Mouse (Mus musculus) hindbrain, postnatal 0 days (tissue): ENCODE data around the gene Olfr599. TPM values are rescaled to one million over a fixed set of nuclear protein-coding genes. Genes with fewer than 3 reads are reported as not detected.
"Not testable (repeated sequence)": the region's sequence is repeated elsewhere in the genome, so short reads cannot be mapped to it uniquely, and the experiment has no call there.

Experiments
- ATAC-seq: fragments of 200-750 bp; cut with Nextera tagmentation; 2 replicates; pipeline ENCODE4 v1.8.0; 2017; ENCODE audit warnings: mild to moderate bottlenecking, moderate TSS enrichment, moderate library complexity
- DNase-seq: peaks from one replicate; pipeline ENCODE4 v3.0.0-alpha.2; 2015; ENCODE audit warnings: low spot score
- H3K27ac ChIP-seq: fragments of 300-500 bp; sonication (generic); 2 replicates; pipeline ENCODE4 v1.5.1; 2014; ENCODE audit warnings: mild to moderate bottlenecking
- H3K27me3 ChIP-seq: fragments of 300-500 bp; sonication (generic); 2 replicates; pipeline ENCODE4 v1.6.1; 2014; ENCODE audit warnings: low read length, mixed read lengths; ENCODE audit not compliant: insufficient read depth
- H3K36me3 ChIP-seq: fragments of 300-500 bp; sonication (generic); 2 replicates; pipeline ENCODE4 v1.6.1; 2014; ENCODE audit warnings: low read length, mixed read lengths; ENCODE audit not compliant: insufficient read depth
- H3K4me1 ChIP-seq: fragments of 300-500 bp; sonication (generic); 2 replicates; pipeline ENCODE4 v1.6.1; 2014; ENCODE audit warnings: antibody characterized with exemption, low read length, mixed read lengths; ENCODE audit not compliant: insufficient read depth
- H3K4me2 ChIP-seq: fragments of 300-500 bp; sonication (generic); 2 replicates; pipeline ENCODE4 v1.6.1; 2014; ENCODE audit warnings: low read depth, mild to moderate bottlenecking, low read length, moderate library complexity, mixed read lengths
- H3K4me3 ChIP-seq: fragments of 300-500 bp; sonication (generic); 2 replicates; pipeline ENCODE4 v1.5.1; 2014; ENCODE audit warnings: low read length
- H3K9ac ChIP-seq: fragments of 300-500 bp; sonication (generic); replicated peaks from 2 replicates; pipeline ENCODE4 v1.6.1; 2014; ENCODE audit warnings: mild to moderate bottlenecking, low read length, moderate library complexity, mixed read lengths
- H3K9me3 ChIP-seq: fragments of 300-500 bp; sonication (generic); 2 replicates; pipeline ENCODE4 v1.6.1; 2016; ENCODE audit warnings: low read length, mixed read lengths
- CTCF ChIP-seq: IDR thresholded peaks from 2 replicates; pipeline ENCODE4 v1.5.1; 2016; ENCODE audit warnings: antibody characterized with exemption, control low read depth, low read depth
- WGBS: fragments of 180-500 bp; shearing (Covaris S2); extraction: QIAGEN DNeasy Blood & Tissue Kit; methylation state at CpG from one replicate; pipeline ENCODE4 v1.1.7; 2014; 5-methylcytosine and 5-hydroxymethylcytosine counted together
- polyA plus RNA-seq: library from polyadenylated mRNA; unstranded; fragments of >200 nt; fragmentation: Nextera tagmentation; extraction: Ambion mirVana; gene quantifications from 2 replicates; pipeline ENCODE4 v1.2.1, GENCODE M21; 2015
- total RNA-seq: library from RNA; depleted of rRNA; stranded (reverse); fragments of >200 nt; gene quantifications from 2 replicates; pipeline ENCODE4 v1.2.3, GENCODE M21; 2014; rRNA removed

Olfr599 gene
- total RNA-seq (not detected in 2 replicates), polyA plus RNA-seq (not detected in 2 replicates)

- Histone ChIP-seq H3K4me3 (no peak within 1 kb of the TSS), H3K4me2 (no peak within 1 kb of the TSS), H3K27ac (no peak within 1 kb of the TSS), H3K36me3 (no peaks in the 10 kb centered on the region), H3K4me1 (no peaks in the 10 kb centered on the region), H3K9ac (no peak within 1 kb of the TSS), H3K27me3 (no peaks in the 10 kb centered on the region), H3K9me3 (no peaks in the 10 kb centered on the region)
- 93% methylated on average over 1 of the region's 1 CpGs for WGBS
- no peak for TF ChIP-seq CTCF
- DNase-seq (no peak), ATAC-seq (no peak)
These were observed at the start of gene Olfr599 for GRCm38 (mm10) chr7:103335617-103336016. Gene Olfr599, plus strand, starts transcription at chr7:103335917.

GRCm38 (mm10) chr7:103305348-103305747, 30.4 kb upstream of the Olfr599 start, which contains the start of gene Olfr596:
Gene Olfr596, plus strand, starts transcription at chr7:103305648.
- not testable (repeated sequence) for H3K4me3 ChIP-seq, H3K4me1 ChIP-seq, H3K4me2 ChIP-seq, DNase-seq, H3K27ac ChIP-seq, H3K27me3 ChIP-seq, ATAC-seq, H3K36me3 ChIP-seq, H3K9me3 ChIP-seq, H3K9ac ChIP-seq
- 79% methylated on average over 2 of the region's 2 CpGs for WGBS

DNA sequence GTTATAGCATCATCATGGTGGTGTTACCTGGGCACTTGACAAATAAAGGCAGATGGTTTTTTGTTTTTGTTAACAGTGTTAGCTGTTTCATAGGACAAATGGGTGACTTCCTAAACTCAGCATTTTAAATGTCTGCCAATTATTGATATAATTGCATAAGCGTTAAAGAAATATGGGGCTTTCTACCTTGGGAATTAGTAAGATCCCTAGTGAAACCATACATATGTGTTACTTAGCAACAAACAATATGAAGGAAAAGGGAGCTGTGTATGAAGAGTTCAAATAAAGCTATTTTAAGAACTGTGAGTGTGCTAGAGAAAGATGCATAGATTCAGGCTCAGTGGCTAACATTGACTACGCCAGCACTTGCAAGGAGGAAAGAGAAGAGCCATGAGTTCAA, 19.7 kb upstream of the Olfr599 start, which contains the start of gene Olfr597:
Olfr597 (plus strand) TSS at position 301 of the 400 bp plus-strand sequence.
- not testable (repeated sequence) for H3K36me3 ChIP-seq, H3K4me1 ChIP-seq, H3K9ac ChIP-seq, H3K4me2 ChIP-seq, DNase-seq, H3K9me3 ChIP-seq, H3K27ac ChIP-seq, H3K4me3 ChIP-seq, H3K27me3 ChIP-seq, ATAC-seq
- WGBS: 85% methylated on average over 2 of the region's 2 CpGs

GRCm38 (mm10) chr7:103323268-103323667, 12.4 kb upstream of the Olfr599 start, which contains the start of gene Olfr598:
Gene Olfr598, plus strand, starts transcription at chr7:103323568.
- H3K9me3 ChIP-seq: no peaks in the 10 kb centered on the region
- H3K9ac ChIP-seq: no peak within 1 kb of the TSS
- H3K4me2 ChIP-seq: no peak within 1 kb of the TSS
- no peak for DNase-seq
- ATAC-seq: no peak
- no peak within 1 kb of the TSS for H3K27ac ChIP-seq
- no peaks in the 10 kb centered on the region for H3K27me3 ChIP-seq
- H3K4me3 ChIP-seq: no peak within 1 kb of the TSS
- TF ChIP-seq CTCF: no peak
- no peaks in the 10 kb centered on the region for H3K4me1 ChIP-seq
- no peaks in the 10 kb centered on the region for H3K36me3 ChIP-seq

GRCm38 (mm10) chr7:103349569-103349968, 13.9 kb downstream of the Olfr599 start, which contains the start of gene Olfr600:
Gene Olfr600, minus strand, starts transcription at chr7:103349669.
- H3K27me3 ChIP-seq: no peaks in the 10 kb centered on the region
- H3K4me2 ChIP-seq: no peak within 1 kb of the TSS
- H3K27ac ChIP-seq: no peak within 1 kb of the TSS
- no peaks in the 10 kb centered on the region for H3K36me3 ChIP-seq
- no peaks in the 10 kb centered on the region for H3K9me3 ChIP-seq
- no peak within 1 kb of the TSS for H3K9ac ChIP-seq
- ATAC-seq (no peak), DNase-seq (no peak)
- no peaks in the 10 kb centered on the region for H3K4me1 ChIP-seq
- TF ChIP-seq CTCF: no peak
- H3K4me3 ChIP-seq: no peak within 1 kb of the TSS

DNA sequence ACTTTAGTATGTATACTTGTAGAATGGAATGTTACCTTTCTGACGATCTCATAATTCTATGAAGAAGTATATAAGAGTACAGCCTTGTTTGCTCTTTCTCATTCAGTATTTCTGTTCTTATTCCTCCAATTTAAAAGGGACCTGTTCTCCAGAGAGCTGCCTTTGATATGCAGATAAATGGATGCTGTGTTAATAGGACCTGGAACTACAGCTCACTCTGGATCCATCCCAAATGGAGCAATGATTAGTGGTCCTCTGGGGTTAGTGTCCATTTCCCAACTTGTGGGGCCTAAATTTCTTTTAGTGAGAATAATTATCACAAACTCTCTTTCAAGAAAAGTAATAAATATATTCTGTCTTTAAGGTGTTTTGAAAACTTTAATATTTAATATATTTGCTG, 26.8 kb downstream of the Olfr599 start, which contains the start of gene Olfr601:
Olfr601 (minus strand) TSS at position 101 of the 400 bp plus-strand sequence.
- Histone ChIP-seq H3K4me1 (no peaks in the 10 kb centered on the region), H3K4me2 (no peak within 1 kb of the TSS), H3K4me3 (no peak within 1 kb of the TSS), H3K9me3 (no peaks in the 10 kb centered on the region), H3K27ac (no peak within 1 kb of the TSS), H3K36me3 (no peaks in the 10 kb centered on the region), H3K9ac (no peak within 1 kb of the TSS), H3K27me3 (no peaks in the 10 kb centered on the region)
- DNase-seq: no peak
- no peak for ATAC-seq
- TF ChIP-seq CTCF: no peak
- WGBS: 93% methylated on average over 1 of the region's 1 CpGs

DNA sequence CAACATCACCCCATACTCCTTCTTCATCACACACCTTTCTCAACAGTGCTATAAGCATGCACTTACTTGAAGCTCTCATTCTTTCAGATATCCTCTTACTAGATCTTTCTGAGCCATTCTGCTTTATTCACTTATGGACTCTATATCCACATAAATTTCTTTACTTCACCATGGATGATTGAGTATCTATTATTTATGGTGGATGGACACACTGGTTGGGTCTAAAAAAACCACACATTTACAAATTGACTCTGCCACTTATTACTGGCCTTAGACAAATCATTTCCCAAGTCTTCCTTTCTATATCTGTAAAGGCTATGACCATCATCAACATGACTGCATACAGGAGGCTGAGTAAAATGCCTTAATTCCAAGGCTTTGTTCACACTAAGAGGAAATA, 50.4 kb downstream of the Olfr599 start, which contains the start of gene Olfr603:
Olfr603 (minus strand) TSS at position 101 of the 400 bp plus-strand sequence.
- H3K4me2 ChIP-seq: no peak within 1 kb of the TSS
- DNase-seq: no peak
- TF ChIP-seq CTCF: no peak

More for the DNA sequence above, 50.4 kb downstream of the Olfr599 start, which contains the start of gene Olfr603:
- Histone ChIP-seq H3K27ac (no peak within 1 kb of the TSS), H3K9me3 (no peaks in the 10 kb centered on the region), H3K36me3 (no peaks in the 10 kb centered on the region), H3K4me1 (no peaks in the 10 kb centered on the region), H3K9ac (no peak within 1 kb of the TSS), H3K27me3 (no peaks in the 10 kb centered on the region), H3K4me3 (no peak within 1 kb of the TSS)
- ATAC-seq: no peak

Other genes with a start within 250 kb of the Olfr599 start
- gene Olfr585, start 238.2 kb upstream of the Olfr599 start, total RNA-seq: not detected in 2 replicates
- gene Olfr585, start 238.2 kb upstream of the Olfr599 start, polyA plus RNA-seq: not detected in 2 replicates
- not detected in 2 replicates for gene Olfr586, start 210.3 kb upstream of the Olfr599 start, total RNA-seq
- not detected in 2 replicates for gene Olfr586, start 210.3 kb upstream of the Olfr599 start, polyA plus RNA-seq
- not detected in 2 replicates for gene Olfr588-ps1, start 195.0 kb upstream of the Olfr599 start, total RNA-seq
- not detected in 2 replicates for gene Olfr588-ps1, start 195.0 kb upstream of the Olfr599 start, polyA plus RNA-seq
- gene Olfr589, start 179.6 kb upstream of the Olfr599 start, total RNA-seq: not detected in 2 replicates
- gene Olfr589, start 179.6 kb upstream of the Olfr599 start, polyA plus RNA-seq: not detected in 2 replicates
- gene Olfr591, start 157.6 kb upstream of the Olfr599 start, total RNA-seq: not detected in 2 replicates
- not detected in 2 replicates for gene Olfr591, start 157.6 kb upstream of the Olfr599 start, polyA plus RNA-seq
- gene Olfr592, start 151.1 kb upstream of the Olfr599 start, total RNA-seq: not detected in 2 replicates
- not detected in 2 replicates for gene Olfr592, start 151.1 kb upstream of the Olfr599 start, polyA plus RNA-seq
- gene Olfr593, start 124.1 kb upstream of the Olfr599 start, total RNA-seq: not detected in 2 replicates
- not detected in 2 replicates for gene Olfr593, start 124.1 kb upstream of the Olfr599 start, polyA plus RNA-seq
- gene Olfr594, start 118.9 kb upstream of the Olfr599 start, total RNA-seq: not detected in 2 replicates
- not detected in 2 replicates for gene Olfr594, start 118.9 kb upstream of the Olfr599 start, polyA plus RNA-seq
- gene Usp17ld, start 83.4 kb upstream of the Olfr599 start, total RNA-seq: not detected in 2 replicates
- not detected in 2 replicates for gene Usp17ld, start 83.4 kb upstream of the Olfr599 start, polyA plus RNA-seq
- not detected in 2 replicates for gene Olfr596, start 30.3 kb upstream of the Olfr599 start, total RNA-seq
- not detected in 2 replicates for gene Olfr596, start 30.3 kb upstream of the Olfr599 start, polyA plus RNA-seq
- not detected in 2 replicates for gene Olfr597, start 19.6 kb upstream of the Olfr599 start, total RNA-seq
- gene Olfr597, start 19.6 kb upstream of the Olfr599 start, polyA plus RNA-seq: not detected in 2 replicates
- not detected in 2 replicates for gene Olfr598, start 12.3 kb upstream of the Olfr599 start, total RNA-seq
- not detected in 2 replicates for gene Olfr598, start 12.3 kb upstream of the Olfr599 start, polyA plus RNA-seq
- gene Olfr600, start 13.8 kb downstream of the Olfr599 start, total RNA-seq: not detected in 2 replicates
- gene Olfr600, start 13.8 kb downstream of the Olfr599 start, polyA plus RNA-seq: not detected in 2 replicates
- not detected in 2 replicates for gene Olfr601, start 26.7 kb downstream of the Olfr599 start, total RNA-seq
- gene Olfr601, start 26.7 kb downstream of the Olfr599 start, polyA plus RNA-seq: not detected in 2 replicates
- gene Olfr603, start 50.3 kb downstream of the Olfr599 start, total RNA-seq: not detected in 2 replicates
- gene Olfr603, start 50.3 kb downstream of the Olfr599 start, polyA plus RNA-seq: not detected in 2 replicates
- gene Usp17lc, start 79.2 kb downstream of the Olfr599 start, total RNA-seq: not detected in 2 replicates
- gene Usp17lc, start 79.2 kb downstream of the Olfr599 start, polyA plus RNA-seq: not detected in 2 replicates
- gene Olfr605, start 109.5 kb downstream of the Olfr599 start, total RNA-seq: not detected in 2 replicates
- gene Olfr605, start 109.5 kb downstream of the Olfr599 start, polyA plus RNA-seq: not detected in 2 replicates
- gene Olfr606, start 113.1 kb downstream of the Olfr599 start, total RNA-seq: not detected in 2 replicates
- gene Olfr606, start 113.1 kb downstream of the Olfr599 start, polyA plus RNA-seq: not detected in 2 replicates
- not detected in 2 replicates for gene Olfr607, start 128.2 kb downstream of the Olfr599 start, total RNA-seq
- not detected in 2 replicates for gene Olfr607, start 128.2 kb downstream of the Olfr599 start, polyA plus RNA-seq
- not detected in 2 replicates for gene Olfr608, start 134.0 kb downstream of the Olfr599 start, total RNA-seq
- gene Olfr608, start 134.0 kb downstream of the Olfr599 start, polyA plus RNA-seq: not detected in 2 replicates
- not detected in 2 replicates for gene Olfr609, start 162.1 kb downstream of the Olfr599 start, total RNA-seq
- gene Olfr609, start 162.1 kb downstream of the Olfr599 start, polyA plus RNA-seq: not detected in 2 replicates
- gene Olfr610, start 176.2 kb downstream of the Olfr599 start, total RNA-seq: not detected in 2 replicates
- not detected in 2 replicates for gene Olfr610, start 176.2 kb downstream of the Olfr599 start, polyA plus RNA-seq
- gene Olfr611, start 184.9 kb downstream of the Olfr599 start, total RNA-seq: not detected in 2 replicates
- gene Olfr611, start 184.9 kb downstream of the Olfr599 start, polyA plus RNA-seq: not detected in 2 replicates
- not detected in 2 replicates for gene Olfr612, start 206.8 kb downstream of the Olfr599 start, total RNA-seq
- not detected in 2 replicates for gene Olfr612, start 206.8 kb downstream of the Olfr599 start, polyA plus RNA-seq
- gene Olfr613, start 212.2 kb downstream of the Olfr599 start, total RNA-seq: not detected in 2 replicates
- not detected in 2 replicates for gene Olfr613, start 212.2 kb downstream of the Olfr599 start, polyA plus RNA-seq
- gene Olfr615, start 220.2 kb downstream of the Olfr599 start, total RNA-seq: not detected in 2 replicates
- gene Olfr615, start 220.2 kb downstream of the Olfr599 start, polyA plus RNA-seq: not detected in 2 replicates
- not detected in 2 replicates for gene Olfr616, start 233.2 kb downstream of the Olfr599 start, total RNA-seq
- gene Olfr616, start 233.2 kb downstream of the Olfr599 start, polyA plus RNA-seq: not detected in 2 replicates
- not detected in 2 replicates for gene Olfr617, start 237.1 kb downstream of the Olfr599 start, total RNA-seq
- gene Olfr617, start 237.1 kb downstream of the Olfr599 start, polyA plus RNA-seq: not detected in 2 replicates